Mouse (Mus musculus): ENCODE data around the gene Unc93a. TPM values are rescaled to one million over a fixed set of nuclear protein-coding genes. Genes with fewer than 3 reads are reported as not detected.
A peak's percentile ranks its signal among the peaks of the same experiment; 100 is the strongest.
"Not testable (repeated sequence)": the region's sequence is repeated elsewhere in the genome, so short reads cannot be mapped to it uniquely, and the experiment has no call there.

Unc93a gene
- total RNA-seq (2014; fragmentation: Nextera tagmentation) (not detected in 2 replicates), total RNA-seq (2017) (not detected in 2 replicates)

GRCm38 (mm10) chr17:13131710-13132109 lies at the start of gene Unc93a:
TSS of gene Unc93a (minus strand) at chr17:13131810.
- ATAC-seq (replicated peaks; ENCODE audit: poor library complexity, severe bottlenecking) = not testable (repeated sequence)

- ATAC-seq (replicated peaks; ENCODE audit: poor library complexity, severe bottlenecking) = not testable (repeated sequence)
These were observed 48.9 kb upstream of the Unc93a start for GRCm38 (mm10) chr17:13180491-13180890.

DNA sequence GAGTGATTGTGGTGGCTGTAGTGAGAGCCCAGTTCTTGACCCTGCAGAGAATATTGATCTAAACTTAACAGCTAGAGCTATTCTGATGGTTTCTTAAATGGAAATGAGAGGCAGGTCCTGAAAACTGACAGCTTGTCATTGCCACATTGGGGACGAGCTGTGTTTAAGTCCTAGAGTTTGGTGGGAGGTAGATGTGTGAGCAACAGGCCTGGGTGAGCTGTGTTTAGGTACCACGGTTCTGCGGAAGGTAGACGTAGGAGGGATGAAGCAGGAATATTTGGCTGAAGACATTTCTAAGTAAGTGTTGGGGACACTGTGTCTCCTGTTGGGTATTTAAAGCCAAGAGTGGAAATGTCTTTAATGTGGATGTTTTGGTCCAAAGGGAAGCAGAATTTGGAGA lies 47.4 kb upstream of the Unc93a start:
- ATAC-seq (replicated peaks; ENCODE audit: poor library complexity, severe bottlenecking) = not testable (repeated sequence)

GRCm38 (mm10) chr17:13177796-13178195 lies 46.2 kb upstream of the Unc93a start:
- ATAC-seq (replicated peaks; ENCODE audit: poor library complexity, severe bottlenecking) = not testable (repeated sequence)

DNA sequence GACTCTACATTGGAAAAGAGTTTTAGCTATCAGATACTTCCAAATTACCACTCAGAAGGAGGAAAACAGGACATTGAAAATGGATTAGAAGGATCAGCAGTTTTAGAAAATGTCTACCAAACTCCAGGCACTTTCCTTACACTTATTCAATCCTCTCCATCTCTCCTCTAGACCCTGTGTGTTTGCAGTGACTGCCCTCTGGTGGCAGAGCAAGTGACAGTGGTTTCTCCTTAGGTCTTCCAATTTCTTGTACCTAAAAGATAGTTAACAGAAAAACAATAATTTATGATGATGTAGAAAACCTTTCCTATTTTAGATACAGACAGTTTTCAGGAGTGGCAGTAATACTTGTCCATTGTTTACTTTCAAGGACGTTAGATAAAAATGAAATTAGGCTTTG lies 44.0 kb upstream of the Unc93a start:
- peak; percentile 62 for ATAC-seq (replicated peaks; ENCODE audit: poor library complexity, severe bottlenecking)

GRCm38 (mm10) chr17:13174029-13174428 lies 42.4 kb upstream of the Unc93a start:
- ATAC-seq (replicated peaks; ENCODE audit: poor library complexity, severe bottlenecking) = peak; percentile 88

DNA sequence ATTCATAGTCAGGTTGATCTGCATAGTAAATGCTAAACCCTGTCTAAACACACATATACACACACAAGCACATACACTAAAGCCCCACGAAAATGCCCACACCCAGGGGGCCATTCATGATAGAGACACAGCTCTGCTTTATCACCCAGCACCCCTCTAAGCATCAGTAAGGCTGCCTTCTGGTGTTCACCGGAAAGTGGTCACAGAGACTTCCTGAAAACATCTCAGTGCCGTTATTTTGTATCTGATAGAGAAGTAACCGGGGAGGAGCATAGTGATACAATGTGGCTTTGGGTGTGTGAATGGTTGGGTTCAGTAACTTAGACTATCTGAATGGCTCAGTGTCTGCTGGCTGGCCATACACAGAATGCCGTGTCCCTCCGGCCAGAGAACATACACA lies 42.0 kb upstream of the Unc93a start:
- ATAC-seq (replicated peaks; ENCODE audit: poor library complexity, severe bottlenecking) = peak; percentile 81

GRCm38 (mm10) chr17:13146128-13146527 lies 14.5 kb upstream of the Unc93a start:
- ATAC-seq (replicated peaks; ENCODE audit: poor library complexity, severe bottlenecking) = not testable (repeated sequence)

GRCm38 (mm10) chr17:13144580-13145215 lies 13.1 kb upstream of the Unc93a start:
- peak; percentile 77 for ATAC-seq (replicated peaks; ENCODE audit: poor library complexity, severe bottlenecking)

DNA sequence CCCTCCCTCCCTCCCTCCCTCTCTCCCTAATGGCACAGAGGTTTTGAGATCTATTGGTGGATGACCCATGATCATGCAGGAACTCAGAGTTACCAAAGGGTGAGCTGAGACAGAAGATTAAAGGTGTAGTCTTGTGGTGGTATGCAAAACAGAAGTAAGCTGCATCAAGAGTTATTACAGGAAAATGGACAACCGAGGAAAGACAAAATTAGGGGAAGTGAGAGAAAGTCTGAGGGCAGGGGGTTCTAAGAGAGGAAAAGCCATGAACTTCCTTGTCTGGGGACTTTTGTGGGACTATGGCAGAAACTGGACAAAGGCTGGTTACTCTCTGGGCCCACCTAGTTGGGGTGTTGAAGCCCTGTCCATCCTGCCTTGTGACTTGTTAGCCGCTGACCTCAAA lies 11.1 kb upstream of the Unc93a start:
- ATAC-seq (replicated peaks; ENCODE audit: poor library complexity, severe bottlenecking) = peak; percentile 63

DNA sequence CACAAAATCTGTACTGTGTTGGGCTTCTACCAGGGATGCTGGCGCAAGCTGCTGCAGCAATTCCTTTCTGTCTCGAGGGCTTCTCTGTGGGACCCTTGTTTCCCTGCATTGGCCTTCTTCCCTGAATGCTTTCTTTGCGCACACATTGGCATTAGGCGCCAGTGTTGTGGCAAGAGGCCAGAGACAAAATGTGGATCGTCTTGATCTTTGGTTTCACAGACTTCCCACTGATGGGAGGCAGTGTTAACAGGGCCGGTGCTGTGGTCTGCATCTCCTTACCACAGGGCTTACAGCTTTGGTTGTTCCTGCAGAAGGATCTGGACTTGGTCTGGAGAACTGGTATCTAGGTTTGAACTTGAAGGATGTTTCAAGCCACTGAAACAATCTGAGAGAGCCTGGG lies 3.7 kb upstream of the Unc93a start:
- ATAC-seq (replicated peaks; ENCODE audit: poor library complexity, severe bottlenecking) = not testable (repeated sequence)

DNA sequence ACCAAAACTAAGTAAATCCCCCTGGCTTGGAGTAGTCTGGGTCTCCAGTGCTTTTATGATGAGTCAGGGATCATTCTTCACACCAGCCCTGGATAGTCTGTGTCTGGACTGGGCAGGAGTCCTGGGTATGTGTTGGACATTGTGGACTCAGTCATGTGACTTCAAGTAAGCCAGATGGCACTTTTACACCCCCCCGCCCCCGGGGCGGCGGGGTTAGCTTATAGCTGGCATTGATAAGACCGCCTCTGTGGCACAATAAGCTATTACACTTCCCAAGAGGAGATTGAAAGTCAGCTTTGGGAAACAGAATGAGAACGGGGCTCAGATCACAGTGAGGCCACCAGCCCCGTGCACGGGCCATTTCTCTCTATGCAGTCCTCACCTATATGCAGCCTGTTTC lies 742 bp upstream of the Unc93a start:
- not testable (repeated sequence) for ATAC-seq (replicated peaks; ENCODE audit: poor library complexity, severe bottlenecking)

DNA sequence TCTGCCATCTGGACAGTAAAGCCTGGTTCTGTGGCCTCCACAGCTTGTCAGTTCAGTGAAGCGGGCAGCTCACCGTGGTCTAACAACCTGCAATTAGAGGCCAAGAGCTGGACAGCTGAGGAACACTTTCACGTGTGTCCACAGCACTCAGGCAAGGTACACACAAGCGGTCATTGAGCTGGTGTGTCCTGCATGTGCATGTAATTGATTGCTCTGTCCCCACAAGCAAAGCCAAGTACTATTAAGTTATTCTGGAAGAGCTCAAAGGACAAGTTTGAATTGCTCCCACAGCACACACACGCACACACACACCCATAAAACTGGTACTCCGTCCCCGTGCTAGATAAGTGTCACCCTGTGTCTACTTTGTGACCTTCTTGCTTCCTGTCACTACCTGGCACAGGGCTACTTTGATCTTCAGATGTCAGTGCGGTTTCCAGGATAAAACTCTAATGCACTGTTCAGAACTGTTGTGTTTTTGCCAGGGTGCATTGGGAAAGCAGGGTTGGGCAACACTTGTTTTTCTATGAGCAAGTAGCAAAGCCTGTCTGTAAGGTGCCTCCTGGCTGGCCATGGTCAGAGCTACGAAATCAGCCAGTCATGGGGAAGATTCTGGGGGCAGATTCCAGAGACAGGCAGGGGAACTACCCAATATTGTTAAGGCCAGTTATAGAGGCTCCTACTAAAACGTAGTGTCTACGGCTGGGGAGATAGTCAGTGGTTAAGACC lies 1.7 kb downstream of the Unc93a start:
- ATAC-seq (replicated peaks; ENCODE audit: poor library complexity, severe bottlenecking) = peak; percentile 55

GRCm38 (mm10) chr17:13129324-13129723 lies 2.3 kb downstream of the Unc93a start:
- ATAC-seq (replicated peaks; ENCODE audit: poor library complexity, severe bottlenecking) = not testable (repeated sequence)

DNA sequence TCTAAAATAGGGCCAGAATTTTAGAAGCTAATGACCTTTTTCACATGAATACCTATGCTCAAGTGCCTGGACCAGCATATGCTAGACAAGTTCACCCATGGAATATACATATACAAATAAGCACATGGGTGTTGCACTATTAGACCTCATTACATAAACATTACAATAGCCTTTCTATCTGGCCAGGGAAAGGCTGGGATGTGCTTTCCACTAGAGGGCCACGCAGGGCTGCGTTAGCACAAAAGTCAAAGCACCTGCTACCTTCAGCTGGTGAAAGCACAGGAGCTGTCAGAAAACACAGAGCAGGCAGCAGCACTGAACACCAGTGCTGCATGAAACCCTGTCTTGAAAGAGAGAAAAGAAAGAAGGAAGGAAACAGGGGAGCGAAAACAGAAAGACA lies 7.4 kb downstream of the Unc93a start:
- ATAC-seq (replicated peaks; ENCODE audit: poor library complexity, severe bottlenecking) = not testable (repeated sequence)

DNA sequence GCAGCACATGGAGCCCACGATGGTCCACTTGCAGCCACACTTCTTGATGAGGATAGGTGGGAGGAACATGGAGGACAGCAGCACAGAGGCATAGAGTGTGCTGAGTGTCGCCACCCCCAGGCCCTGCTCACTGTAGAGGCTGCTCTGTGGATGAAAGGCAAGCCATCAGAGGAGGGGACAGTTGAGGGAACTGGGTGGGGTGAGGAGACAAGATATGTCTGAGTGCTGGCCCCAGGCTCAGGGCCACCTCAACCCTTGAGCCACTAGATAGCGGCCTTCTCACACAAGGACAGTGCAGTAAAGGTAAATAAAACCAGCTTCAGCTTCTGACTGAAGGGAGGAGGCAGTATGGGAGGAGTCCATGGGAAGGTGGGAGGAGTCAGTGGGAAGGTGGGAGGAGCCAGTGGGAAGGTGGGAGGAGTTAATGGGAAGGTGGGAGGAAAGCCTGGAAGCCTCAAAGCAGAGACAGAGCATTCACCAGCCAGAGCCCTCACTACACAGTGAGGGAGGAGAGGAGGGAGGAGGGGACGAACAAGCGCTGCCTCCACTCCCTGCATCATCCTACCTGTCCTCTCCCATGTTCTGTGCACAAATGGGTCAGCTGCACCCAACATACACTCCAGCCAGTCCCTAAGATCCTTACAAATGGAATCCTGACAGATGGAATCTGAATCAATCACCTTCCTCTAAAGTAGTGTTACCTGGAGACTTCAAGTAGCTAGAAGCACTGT lies 8.1 kb downstream of the Unc93a start:
- 0 out of 2 replicates have a peak, but pooled peaks have one; percentile 15 for ATAC-seq (replicated peaks; ENCODE audit: poor library complexity, severe bottlenecking)

- ATAC-seq (replicated peaks; ENCODE audit: poor library complexity, severe bottlenecking) = not testable (repeated sequence)
These were observed 18.9 kb downstream of the Unc93a start for GRCm38 (mm10) chr17:13112504-13113291.

DNA sequence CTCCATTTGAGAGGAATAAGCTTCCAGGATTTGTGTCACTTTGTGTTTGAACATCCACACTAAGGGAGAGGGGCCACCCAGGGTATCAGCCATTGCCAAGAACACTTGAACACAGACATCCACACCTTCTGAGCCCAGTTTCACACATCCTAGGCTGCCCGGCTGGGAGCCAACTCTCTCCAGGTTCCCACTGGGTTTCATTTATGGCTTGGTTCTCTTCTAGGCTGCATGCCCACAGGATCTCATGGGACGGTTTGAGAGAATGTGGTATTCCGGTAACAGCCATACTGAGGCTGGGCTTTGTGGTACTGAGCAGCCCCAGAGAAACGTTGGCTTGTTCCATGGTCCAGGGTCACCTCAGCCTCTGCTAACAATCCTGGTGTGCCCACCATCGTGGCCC lies 25.0 kb downstream of the Unc93a start:
- not testable (repeated sequence) for ATAC-seq (replicated peaks; ENCODE audit: poor library complexity, severe bottlenecking)

- ATAC-seq (replicated peaks; ENCODE audit: poor library complexity, severe bottlenecking) = peak; percentile 66
These were observed 38.6 kb downstream of the Unc93a start for GRCm38 (mm10) chr17:13092960-13093359.

DNA sequence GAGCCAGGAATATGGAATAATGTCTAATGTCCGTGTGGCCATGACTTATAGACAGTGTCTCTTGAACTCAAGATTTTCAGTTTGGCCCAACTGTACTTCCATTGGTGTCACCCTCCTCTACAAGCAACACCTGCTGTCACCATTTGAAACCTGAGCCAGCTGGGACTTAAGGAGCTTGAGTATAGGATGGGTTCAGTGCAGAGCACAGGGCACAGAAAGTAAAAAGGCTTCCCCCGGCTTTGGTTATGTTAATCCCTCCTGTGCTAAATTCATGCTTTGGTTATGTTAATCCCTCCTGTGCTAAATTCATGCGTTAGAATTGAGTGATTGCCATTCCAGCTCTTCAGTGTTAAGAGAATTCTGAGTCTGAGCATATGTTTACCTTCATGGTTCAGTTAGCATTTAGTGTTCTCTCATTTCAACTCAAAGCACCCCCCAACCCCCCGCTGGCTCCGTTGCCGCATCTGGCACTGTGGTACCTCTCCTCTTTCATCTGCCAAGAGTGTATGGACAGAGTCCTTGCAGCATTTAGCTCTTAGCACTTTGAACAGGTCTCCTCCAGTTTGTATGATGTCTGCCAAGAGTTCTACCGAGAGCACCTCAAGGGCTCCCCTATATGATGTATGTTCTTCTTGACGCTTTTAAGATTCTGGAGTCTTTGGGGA lies 39.4 kb downstream of the Unc93a start:
- ATAC-seq (replicated peaks; ENCODE audit: poor library complexity, severe bottlenecking) = not testable (repeated sequence)

Measured in granulocyte monocyte progenitor cell, adult 5-6 weeks (primary cell).